Mouse (Mus musculus): ENCODE measurements around the gene Gm20388.

The Gm20388 gene

GRCm38 (mm10) chr8:124075977-124076376, 4165.3 kb downstream of the Gm20388 start:
- DNase-seq (ENCODE audit: low read depth, low spot score): no peak

- DNase-seq (ENCODE audit: low read depth, low spot score): no peak
These were observed 4165.8 kb downstream of the Gm20388 start for GRCm38 (mm10) chr8:124076416-124076815.

GRCm38 (mm10) chr8:124077377-124077776, 4166.7 kb downstream of the Gm20388 start:
- no peak for DNase-seq (ENCODE audit: low read depth, low spot score)

GRCm38 (mm10) chr8:124077998-124078397, 4167.4 kb downstream of the Gm20388 start:
- DNase-seq (ENCODE audit: low read depth, low spot score): no peak

GRCm38 (mm10) chr8:124078969-124079368, 4168.3 kb downstream of the Gm20388 start:
- DNase-seq (ENCODE audit: low read depth, low spot score): no peak

- DNase-seq (ENCODE audit: low read depth, low spot score): no peak
These were observed 4170.1 kb downstream of the Gm20388 start for GRCm38 (mm10) chr8:124080467-124081326.

- no peak for DNase-seq (ENCODE audit: low read depth, low spot score)
These were observed 4172.0 kb downstream of the Gm20388 start for GRCm38 (mm10) chr8:124082616-124083015.

- no peak for DNase-seq (ENCODE audit: low read depth, low spot score)
These were observed 4173.0 kb downstream of the Gm20388 start for GRCm38 (mm10) chr8:124083611-124084010.

GRCm38 (mm10) chr8:124085668-124086067, 4175.0 kb downstream of the Gm20388 start:
- no peak for DNase-seq (ENCODE audit: low read depth, low spot score)

- DNase-seq (ENCODE audit: low read depth, low spot score): peak; percentile 96
These were observed 4177.5 kb downstream of the Gm20388 start for GRCm38 (mm10) chr8:124088092-124088613.

- no peak for DNase-seq (ENCODE audit: low read depth, low spot score)
These were observed 4178.4 kb downstream of the Gm20388 start for GRCm38 (mm10) chr8:124089016-124089415.

GRCm38 (mm10) chr8:124090473-124090872, 4179.8 kb downstream of the Gm20388 start:
- DNase-seq (ENCODE audit: low read depth, low spot score): peak; percentile 75

GRCm38 (mm10) chr8:124098953-124099622, 4188.4 kb downstream of the Gm20388 start:
- peak; percentile 58 for DNase-seq (ENCODE audit: low read depth, low spot score)

GRCm38 (mm10) chr8:124099623-124099965, 4189.0 kb downstream of the Gm20388 start:
- DNase-seq (ENCODE audit: low read depth, low spot score): no peak

GRCm38 (mm10) chr8:124105869-124106268, 4195.2 kb downstream of the Gm20388 start:
- DNase-seq (ENCODE audit: low read depth, low spot score): no peak

- DNase-seq (ENCODE audit: low read depth, low spot score): no peak
These were observed 4195.9 kb downstream of the Gm20388 start for GRCm38 (mm10) chr8:124106328-124107195.

GRCm38 (mm10) chr8:124113108-124113507, 4202.5 kb downstream of the Gm20388 start:
- DNase-seq (ENCODE audit: low read depth, low spot score): no peak

- DNase-seq (ENCODE audit: low read depth, low spot score): no peak
These were observed 4214.6 kb downstream of the Gm20388 start for GRCm38 (mm10) chr8:124125241-124125640.

GRCm38 (mm10) chr8:124137261-124137660, 4226.6 kb downstream of the Gm20388 start:
- no peak for DNase-seq (ENCODE audit: low read depth, low spot score)

- no peak for DNase-seq (ENCODE audit: low read depth, low spot score)
These were observed 4229.7 kb downstream of the Gm20388 start for GRCm38 (mm10) chr8:124140211-124140790.

GRCm38 (mm10) chr8:124140868-124141431, 4230.3 kb downstream of the Gm20388 start:
- no peak for DNase-seq (ENCODE audit: low read depth, low spot score)

All from ES-CJ7 (cell line).